Mouse (Mus musculus): ENCODE data around the gene Hnrnpf. TPM values are rescaled to one million over a fixed set of nuclear protein-coding genes. Genes with fewer than 3 reads are reported as not detected.

The Hnrnpf gene
- polyA plus RNA-seq (2014; fragmentation: Nextera tagmentation; extraction: Ambion mirVana), result 798 and 814 TPM in 2 replicates

DNA sequence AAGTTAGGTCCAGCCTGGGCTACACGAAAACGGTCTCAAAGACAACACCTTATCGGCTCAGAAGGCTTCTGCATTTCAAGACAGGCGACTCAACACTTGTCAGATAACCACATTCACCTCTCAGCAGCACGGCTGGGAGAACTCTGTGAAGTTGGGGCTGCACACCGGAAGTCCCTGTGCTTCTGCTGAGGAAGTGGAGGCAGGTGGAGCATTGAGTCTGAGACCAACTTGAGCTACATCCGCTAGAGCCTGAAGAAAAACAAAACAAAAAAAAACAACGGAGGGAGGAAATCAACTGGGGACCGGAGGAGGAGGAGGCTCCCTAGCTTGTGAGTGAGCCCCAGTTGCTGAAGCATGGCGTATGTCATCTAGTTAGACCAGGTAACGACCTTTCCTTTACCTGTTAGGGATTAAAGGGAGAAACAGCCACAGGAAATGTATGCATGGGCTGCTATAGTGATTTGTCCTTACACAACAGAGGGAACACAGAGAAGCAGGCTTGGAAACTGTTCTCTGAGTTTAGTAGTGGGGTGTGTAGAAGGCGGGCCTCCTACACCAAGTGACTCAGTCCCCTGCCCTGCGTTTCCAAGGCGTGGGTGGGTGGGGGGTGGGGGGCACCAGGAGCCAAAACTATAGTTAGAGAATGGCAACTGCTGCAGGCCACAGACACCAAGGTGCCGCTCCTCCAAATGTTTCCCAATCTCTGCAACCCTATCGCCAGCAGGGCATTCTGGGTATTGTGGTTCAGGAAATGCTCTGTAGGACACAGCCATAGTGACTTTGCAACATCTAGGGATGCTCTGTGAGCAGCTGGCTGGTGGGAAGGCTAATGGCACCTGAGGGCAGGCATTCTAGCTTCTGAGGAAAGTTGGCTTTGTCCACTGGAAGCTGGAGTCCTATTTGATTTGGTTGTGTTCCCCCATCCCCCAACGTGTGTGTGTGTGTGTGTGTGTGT lies at the start of gene Hnrnpf:
Hnrnpf (plus strand) TSS at position 199 of the 955 bp plus-strand sequence.
- H3K4me1 ChIP-seq (replicated peaks; ENCODE audit: control insufficient read depth, insufficient read depth, low read length), result no peaks in the 10 kb centered on the region
- ATAC-seq (replicated peaks; ENCODE audit: low FRiP score, low TSS enrichment, low read depth), result no peak
- WGBS, result 79% methylated on average over 17 of the region's 17 CpGs
- H3K36me3 ChIP-seq (ENCODE audit: control insufficient read depth, insufficient read depth, low read length), result no peaks in the 10 kb centered on the region
- H3K4me3 ChIP-seq (ENCODE audit: low read depth, low read length), result no peak within 1 kb of the TSS
- H3K27me3 ChIP-seq (replicated peaks; ENCODE audit: control insufficient read depth, insufficient read depth, low read length), result no peaks in the 10 kb centered on the region
- H3K9me3 ChIP-seq (ENCODE audit: control insufficient read depth, low read length), result no peaks in the 10 kb centered on the region
- DNase-seq (ENCODE audit: low spot score), result no peak
- no peak within 1 kb of the TSS for H3K4me2 ChIP-seq (ENCODE audit: low read length)
- no peak within 1 kb of the TSS for H3K27ac ChIP-seq (ENCODE audit: low read depth)
- H3K9ac ChIP-seq (ENCODE audit: low read length), result no peak within 1 kb of the TSS

DNA sequence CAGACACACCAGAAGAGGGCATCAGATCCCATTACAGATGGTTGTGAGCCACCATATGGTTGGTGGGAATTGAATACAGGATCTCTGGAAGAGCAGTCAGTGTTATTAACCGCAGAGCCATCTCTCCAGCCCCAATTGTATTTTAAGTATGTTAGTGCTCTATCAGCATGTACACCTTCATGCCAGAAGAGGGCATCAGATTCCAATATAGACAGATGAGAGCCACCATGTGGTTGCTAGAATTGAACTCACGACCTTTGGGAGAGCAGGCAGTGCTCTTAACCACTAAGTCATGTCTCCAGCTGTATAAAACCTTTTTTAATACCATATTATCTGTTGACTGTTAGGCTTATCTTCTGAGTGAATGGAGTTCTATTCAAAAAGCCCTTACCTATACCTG lies 48.4 kb upstream of the Hnrnpf start:
- Histone ChIP-seq H3K4me1 (replicated peaks; ENCODE audit: control insufficient read depth, insufficient read depth, low read length) (no peaks in the 10 kb centered on the region), H3K4me2 (ENCODE audit: low read length) (no peak overlapping the region), H3K4me3 (ENCODE audit: low read depth, low read length) (no peak overlapping the region), H3K27ac (ENCODE audit: low read depth) (no peak overlapping the region), H3K9ac (ENCODE audit: low read length) (no peak overlapping the region), H3K9me3 (ENCODE audit: control insufficient read depth, low read length) (no peaks in the 10 kb centered on the region), H3K27me3 (replicated peaks; ENCODE audit: control insufficient read depth, insufficient read depth, low read length) (no peaks in the 10 kb centered on the region), H3K36me3 (ENCODE audit: control insufficient read depth, insufficient read depth, low read length) (peaks cover 27% of the 10 kb centered on the region)
- ATAC-seq (replicated peaks; ENCODE audit: low FRiP score, low TSS enrichment, low read depth) (no peak), DNase-seq (ENCODE audit: low spot score) (no peak)
- 68% methylated on average over 2 of the region's 2 CpGs for WGBS

DNA sequence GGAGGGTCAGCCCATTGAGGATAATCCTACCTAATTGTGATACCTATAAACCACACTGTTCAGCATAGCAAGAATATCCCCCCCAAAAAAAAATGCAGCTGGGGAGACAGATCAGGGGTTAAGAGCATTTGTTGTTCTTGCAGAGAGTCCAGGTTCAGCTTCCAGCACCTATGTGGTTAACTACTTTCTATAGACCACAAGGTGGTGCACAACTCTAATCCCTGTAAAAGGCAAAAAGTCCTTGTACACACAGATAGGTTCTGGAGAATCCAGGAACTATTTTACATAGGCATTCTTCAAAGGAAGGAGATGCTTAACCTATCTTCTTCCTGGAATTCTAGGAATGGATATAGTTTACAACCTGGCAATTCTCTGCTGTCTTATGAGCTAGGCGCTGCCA lies 42.1 kb upstream of the Hnrnpf start:
- Histone ChIP-seq H3K4me1 (replicated peaks; ENCODE audit: control insufficient read depth, insufficient read depth, low read length) (no peaks in the 10 kb centered on the region), H3K4me3 (ENCODE audit: low read depth, low read length) (no peak overlapping the region), H3K27me3 (replicated peaks; ENCODE audit: control insufficient read depth, insufficient read depth, low read length) (no peaks in the 10 kb centered on the region), H3K9me3 (ENCODE audit: control insufficient read depth, low read length) (no peaks in the 10 kb centered on the region), H3K9ac (ENCODE audit: low read length) (no peak overlapping the region), H3K4me2 (ENCODE audit: low read length) (no peak overlapping the region), H3K36me3 (ENCODE audit: control insufficient read depth, insufficient read depth, low read length) (no peaks in the 10 kb centered on the region), H3K27ac (ENCODE audit: low read depth) (no peak overlapping the region)
- DNase-seq (ENCODE audit: low spot score), result no peak
- WGBS, result 56% methylated on average over 1 of the region's 1 CpGs
- 0 out of 2 replicates have a peak, but pooled peaks have one; percentile 32 for ATAC-seq (replicated peaks; ENCODE audit: low FRiP score, low TSS enrichment, low read depth)

DNA sequence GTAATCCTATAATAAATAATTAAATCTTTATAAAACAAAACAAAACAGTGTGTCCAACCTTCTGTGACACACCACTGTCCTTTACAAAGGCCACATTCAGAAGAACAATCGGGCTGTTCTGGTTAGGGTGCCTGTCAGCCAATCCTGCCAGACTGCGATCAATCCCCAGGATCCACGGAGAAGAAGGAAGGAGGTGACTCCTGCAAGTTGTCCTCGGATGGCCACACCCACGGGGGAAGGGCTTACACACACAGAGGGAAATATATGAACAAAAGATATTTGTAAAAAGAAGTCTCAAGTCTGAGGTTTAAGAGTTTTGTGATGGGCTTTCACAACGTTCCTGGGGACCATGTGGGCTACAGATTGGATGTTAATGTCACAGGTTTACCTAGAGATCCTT lies 38.3 kb upstream of the Hnrnpf start, which contains the start of gene Zfp239:
Zfp239 (plus strand) TSS at position 253 of the 400 bp plus-strand sequence.
- DNase-seq (ENCODE audit: low spot score), result no peak
- ATAC-seq (replicated peaks; ENCODE audit: low FRiP score, low TSS enrichment, low read depth), result no peak
- no peaks in the 10 kb centered on the region for H3K9me3 ChIP-seq (ENCODE audit: control insufficient read depth, low read length)
- no peaks in the 10 kb centered on the region for H3K27me3 ChIP-seq (replicated peaks; ENCODE audit: control insufficient read depth, insufficient read depth, low read length)
- H3K36me3 ChIP-seq (ENCODE audit: control insufficient read depth, insufficient read depth, low read length), result no peaks in the 10 kb centered on the region
- H3K4me1 ChIP-seq (replicated peaks; ENCODE audit: control insufficient read depth, insufficient read depth, low read length), result no peaks in the 10 kb centered on the region
- H3K4me3 ChIP-seq (ENCODE audit: low read depth, low read length), result peak within 1 kb of the TSS; percentile 60
- peak within 1 kb of the TSS; percentile 88 for H3K4me2 ChIP-seq (ENCODE audit: low read length)
- peak within 1 kb of the TSS; percentile 60 for H3K9ac ChIP-seq (ENCODE audit: low read length)
- no peak within 1 kb of the TSS for H3K27ac ChIP-seq (ENCODE audit: low read depth)
- 64% methylated on average over 6 of the region's 6 CpGs for WGBS

DNA sequence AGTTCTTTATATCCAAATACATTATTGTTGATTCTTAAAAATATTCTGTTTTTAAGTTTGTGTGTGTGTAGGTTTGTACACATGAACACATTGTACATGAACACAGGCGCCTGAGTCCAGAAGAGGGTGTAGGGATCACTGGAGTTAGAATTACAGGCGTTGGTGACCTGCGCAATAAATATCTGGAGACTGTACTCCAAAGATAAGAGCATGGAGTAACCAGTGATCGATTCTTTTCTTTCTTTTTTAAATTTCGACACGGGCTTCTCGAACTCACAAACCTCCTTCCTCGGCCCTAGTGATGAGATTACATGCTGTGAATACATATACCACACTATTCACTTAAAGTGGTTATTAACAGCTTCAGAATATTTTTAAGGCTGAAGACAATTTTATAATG lies 37.7 kb upstream of the Hnrnpf start:
- no peak overlapping the region for H3K9ac ChIP-seq (ENCODE audit: low read length)
- H3K27ac ChIP-seq (ENCODE audit: low read depth), result no peak overlapping the region
- peak overlapping the region; percentile 88 for H3K4me2 ChIP-seq (ENCODE audit: low read length)
- no peak for DNase-seq (ENCODE audit: low spot score)
- WGBS, result 79% methylated on average over 8 of the region's 8 CpGs
- no peaks in the 10 kb centered on the region for H3K27me3 ChIP-seq (replicated peaks; ENCODE audit: control insufficient read depth, insufficient read depth, low read length)
- H3K4me1 ChIP-seq (replicated peaks; ENCODE audit: control insufficient read depth, insufficient read depth, low read length), result no peaks in the 10 kb centered on the region
- ATAC-seq (replicated peaks; ENCODE audit: low FRiP score, low TSS enrichment, low read depth), result no peak
- peak overlapping the region; percentile 60 for H3K4me3 ChIP-seq (ENCODE audit: low read depth, low read length)
- no peaks in the 10 kb centered on the region for H3K9me3 ChIP-seq (ENCODE audit: control insufficient read depth, low read length)
- H3K36me3 ChIP-seq (ENCODE audit: control insufficient read depth, insufficient read depth, low read length), result no peaks in the 10 kb centered on the region

DNA sequence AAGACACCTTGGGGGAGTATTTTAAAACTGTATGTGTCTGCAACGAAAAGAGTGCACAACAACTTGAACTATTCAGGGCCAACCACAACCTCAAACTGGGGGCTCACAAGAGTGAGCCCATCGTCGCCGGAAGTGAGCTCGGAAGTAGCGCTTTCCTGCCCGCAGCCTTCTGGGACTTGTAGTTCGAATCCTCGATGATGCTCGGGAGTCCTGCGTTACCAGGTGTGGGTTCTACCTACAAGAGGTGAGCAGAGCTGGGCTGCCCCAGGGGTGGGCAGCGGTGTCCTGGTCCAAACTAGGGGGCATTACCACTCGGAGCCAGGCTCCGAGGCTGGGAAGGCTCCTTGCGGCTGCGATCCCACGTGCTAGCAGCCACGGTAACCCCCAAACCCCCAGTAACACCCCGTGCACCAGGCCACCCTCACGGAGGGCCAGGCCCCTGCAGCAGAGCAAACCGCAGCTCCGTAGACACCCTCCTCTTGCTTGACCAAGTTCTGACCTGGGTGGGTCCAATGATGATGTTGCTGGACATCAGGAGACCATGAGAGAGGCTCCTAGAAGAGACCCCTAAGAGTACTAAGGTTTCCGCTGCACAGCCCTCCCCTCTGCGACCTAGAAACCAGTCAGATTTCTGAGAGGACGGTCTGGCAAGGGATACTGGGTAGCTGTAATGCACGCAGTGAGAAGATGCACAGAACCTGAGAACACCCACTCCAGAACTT lies 37.1 kb upstream of the Hnrnpf start:
- no peaks in the 10 kb centered on the region for H3K36me3 ChIP-seq (ENCODE audit: control insufficient read depth, insufficient read depth, low read length)
- no peaks in the 10 kb centered on the region for H3K9me3 ChIP-seq (ENCODE audit: control insufficient read depth, low read length)
- H3K9ac ChIP-seq (ENCODE audit: low read length), result peak overlapping the region; percentile 60
- H3K4me1 ChIP-seq (replicated peaks; ENCODE audit: control insufficient read depth, insufficient read depth, low read length), result no peaks in the 10 kb centered on the region
- peak overlapping the region; percentile 88 for H3K4me2 ChIP-seq (ENCODE audit: low read length)
- DNase-seq (ENCODE audit: low spot score) (peak; percentile 70), ATAC-seq (replicated peaks; ENCODE audit: low FRiP score, low TSS enrichment, low read depth) (peak; percentile 74)
- no peaks in the 10 kb centered on the region for H3K27me3 ChIP-seq (replicated peaks; ENCODE audit: control insufficient read depth, insufficient read depth, low read length)
- peak overlapping the region; percentile 60 for H3K4me3 ChIP-seq (ENCODE audit: low read depth, low read length)
- 4% methylated on average over 26 of the region's 26 CpGs for WGBS
- no peak overlapping the region for H3K27ac ChIP-seq (ENCODE audit: low read depth)

DNA sequence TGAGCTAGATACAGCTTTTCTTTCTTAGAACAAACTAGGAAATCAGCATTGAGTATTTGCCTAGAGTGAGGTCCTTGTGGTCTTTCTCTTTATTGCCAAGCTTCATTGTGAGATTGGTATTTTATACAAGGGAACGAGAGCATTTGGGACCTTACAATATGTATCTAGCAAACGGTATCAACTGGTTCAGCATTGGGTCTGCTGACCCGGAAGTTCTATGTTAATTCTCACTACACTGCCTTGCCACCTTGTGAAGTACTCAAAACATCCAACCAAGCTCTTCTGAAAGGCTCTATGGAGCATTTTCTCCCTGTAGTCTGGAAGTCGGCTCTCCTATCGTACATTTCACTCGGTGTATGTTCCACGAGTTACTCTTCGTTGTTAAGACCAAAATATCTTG lies 36.4 kb upstream of the Hnrnpf start:
- Histone ChIP-seq H3K36me3 (ENCODE audit: control insufficient read depth, insufficient read depth, low read length) (no peaks in the 10 kb centered on the region), H3K4me3 (ENCODE audit: low read depth, low read length) (peak overlapping the region; percentile 60; the same call in 1 of the 2 replicates), H3K4me1 (replicated peaks; ENCODE audit: control insufficient read depth, insufficient read depth, low read length) (no peaks in the 10 kb centered on the region), H3K4me2 (ENCODE audit: low read length) (peak overlapping the region; percentile 88), H3K27me3 (replicated peaks; ENCODE audit: control insufficient read depth, insufficient read depth, low read length) (no peaks in the 10 kb centered on the region), H3K27ac (ENCODE audit: low read depth) (no peak overlapping the region), H3K9me3 (ENCODE audit: control insufficient read depth, low read length) (no peaks in the 10 kb centered on the region), H3K9ac (ENCODE audit: low read length) (no peak overlapping the region)
- WGBS, result 92% methylated on average over 8 of the region's 8 CpGs
- ATAC-seq (replicated peaks; ENCODE audit: low FRiP score, low TSS enrichment, low read depth), result no peak
- no peak for DNase-seq (ENCODE audit: low spot score)

DNA sequence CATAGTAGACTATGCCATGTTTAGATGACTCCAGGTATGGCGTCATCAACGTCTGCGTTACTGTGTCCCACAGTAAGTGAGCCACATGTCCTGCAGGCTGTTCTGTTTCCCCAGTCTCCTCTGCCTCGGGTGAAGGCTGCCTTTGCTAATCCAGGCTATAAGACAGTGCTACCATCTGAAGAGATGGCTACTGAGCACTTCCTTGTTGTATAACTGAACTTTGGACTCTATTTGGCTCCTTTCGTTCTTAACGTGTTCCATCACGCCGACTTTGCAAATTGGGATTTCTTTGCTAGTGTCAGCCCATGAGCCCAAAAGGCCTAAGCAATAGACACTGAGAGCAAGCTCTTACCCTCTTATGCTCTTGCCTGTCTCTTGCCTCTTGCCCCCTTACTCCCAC lies 31.9 kb upstream of the Hnrnpf start:
- no peaks in the 10 kb centered on the region for H3K9me3 ChIP-seq (ENCODE audit: control insufficient read depth, low read length)
- H3K27me3 ChIP-seq (replicated peaks; ENCODE audit: control insufficient read depth, insufficient read depth, low read length), result no peaks in the 10 kb centered on the region
- no peak for ATAC-seq (replicated peaks; ENCODE audit: low FRiP score, low TSS enrichment, low read depth)
- WGBS, result 90% methylated on average over 8 of the region's 8 CpGs
- no peak overlapping the region for H3K4me2 ChIP-seq (ENCODE audit: low read length)
- DNase-seq (ENCODE audit: low spot score), result no peak
- H3K9ac ChIP-seq (ENCODE audit: low read length), result no peak overlapping the region
- no peaks in the 10 kb centered on the region for H3K4me1 ChIP-seq (replicated peaks; ENCODE audit: control insufficient read depth, insufficient read depth, low read length)
- no peaks in the 10 kb centered on the region for H3K36me3 ChIP-seq (ENCODE audit: control insufficient read depth, insufficient read depth, low read length)
- H3K27ac ChIP-seq (ENCODE audit: low read depth), result no peak overlapping the region
- H3K4me3 ChIP-seq (ENCODE audit: low read depth, low read length), result no peak overlapping the region
